17 mouse cellular contexts compared by ENCODE assay signal in genomic region chrX:167052456-167052855, GRCm38 (mm10).
"Had no signal": no experiment of that assay in that cellular context is flagged by ENCODE, and none has a peak within 500 bp of the region (broad histone marks: within the 10 kb centered on the region; RNA-seq: fewer than 3 reads in every experiment).

No protein-coding gene starts in this region.

- DNase-seq: kidney, adult 18-20 months; kidney, postnatal 36 days; layer of hippocampus, postnatal 36 days; left cerebral cortex, postnatal 4 days; liver, postnatal 0 days; lung, embryonic 14.5 days; lung, postnatal 10 days; lung, postnatal 4 days; midbrain, embryonic 14.5 days; right cerebral cortex, postnatal 25 days; spleen, adult 18-20 months; thymus, postnatal 36 days had no signal

- H3K9ac ChIP-seq: limb, embryonic 12.5 days; limb, embryonic 15.5 days; liver, embryonic 14.5 days; liver, postnatal 0 days; lung, embryonic 14.5 days; stomach, embryonic 15.5 days had no signal

- H3K36me3 ChIP-seq: limb, embryonic 12.5 days; limb, embryonic 15.5 days; stomach, embryonic 15.5 days had no signal

- H3K27me3 ChIP-seq: stomach, embryonic 15.5 days had no signal

- H3K4me1 ChIP-seq: limb, embryonic 12.5 days; limb, embryonic 15.5 days; stomach, embryonic 15.5 days had no signal

- H3K27ac ChIP-seq: kidney, postnatal 0 days; limb, embryonic 12.5 days; limb, embryonic 15.5 days; liver, embryonic 14.5 days; stomach, embryonic 15.5 days had no signal

- H3K4me3 ChIP-seq: limb, embryonic 12.5 days; limb, embryonic 15.5 days; stomach, embryonic 15.5 days had no signal
